In genomic region chr2:3289581-3289980, GRCm38 (mm10) we compare ENCODE assay signal across 29 mouse cellular contexts. TPM values are rescaled to one million over a fixed set of nuclear protein-coding genes. Genes with fewer than 3 reads are reported as not detected.
"Had no signal": no experiment of that assay in that cellular context is flagged by ENCODE, and none has a peak within 500 bp of the region (broad histone marks: within the 10 kb centered on the region; RNA-seq: fewer than 3 reads in every experiment).

No protein-coding gene starts in this region.

- H3K36me3 ChIP-seq: heart, embryonic 13.5 days; heart, embryonic 15.5 days; hindbrain, embryonic 13.5 days; hindbrain, embryonic 15.5 days; kidney, embryonic 15.5 days; limb, embryonic 13.5 days; limb, embryonic 15.5 days had no signal

- H3K4me1 ChIP-seq: limb, embryonic 15.5 days had no signal

- DNase-seq: gastrocnemius, postnatal 14 days; gastrocnemius, postnatal 36 days; heart, adult 18-20 months; heart, postnatal 14 days; heart, postnatal 36 days; kidney, adult 11 months; kidney, adult 2 months; kidney, adult 9 months; kidney, postnatal 14 days; kidney, postnatal 36 days; layer of hippocampus, adult 9-11 months; layer of hippocampus, postnatal 36 days; left cerebral cortex, postnatal 4 days had no signal

- ATAC-seq: hindbrain, postnatal 0 days; intestine, embryonic 16.5 days had no signal

- H3K4me2 ChIP-seq: heart, embryonic 11.5 days; heart, embryonic 13.5 days; heart, embryonic 15.5 days; hindbrain, embryonic 13.5 days; hindbrain, embryonic 15.5 days; kidney, embryonic 15.5 days; limb, embryonic 13.5 days; limb, embryonic 15.5 days; liver, embryonic 11.5 days had no signal

- H3K9me3 ChIP-seq: heart, embryonic 13.5 days; heart, embryonic 15.5 days; hindbrain, embryonic 13.5 days; hindbrain, embryonic 15.5 days; kidney, embryonic 15.5 days; limb, embryonic 13.5 days; limb, embryonic 15.5 days had no signal

- H3K27me3 ChIP-seq: heart, embryonic 13.5 days; heart, embryonic 15.5 days; hindbrain, embryonic 13.5 days; hindbrain, embryonic 15.5 days; kidney, embryonic 15.5 days; limb, embryonic 13.5 days; limb, embryonic 15.5 days had no signal

- H3K9ac ChIP-seq: heart, embryonic 13.5 days; heart, embryonic 15.5 days; hindbrain, embryonic 13.5 days; hindbrain, embryonic 15.5 days; kidney, embryonic 15.5 days; limb, embryonic 13.5 days; limb, embryonic 15.5 days; liver, embryonic 14.5 days had no signal

- H3K27ac ChIP-seq: heart, embryonic 13.5 days; heart, embryonic 15.5 days; hindbrain, embryonic 13.5 days; hindbrain, embryonic 15.5 days; hindbrain, postnatal 0 days; kidney, embryonic 15.5 days; kidney, postnatal 0 days; limb, embryonic 13.5 days; limb, embryonic 15.5 days; liver, embryonic 14.5 days had no signal

- H3K4me3 ChIP-seq: heart, embryonic 13.5 days; heart, embryonic 15.5 days; hindbrain, embryonic 13.5 days; hindbrain, embryonic 15.5 days; kidney, embryonic 15.5 days; limb, embryonic 13.5 days; limb, embryonic 15.5 days had no signal

RNA-seq across cellular contexts. Expression of gene Acbd7, which starts 46.4 kb away (rescaled TPM):
- total RNA-seq: hematopoietic stem cell, adult 5-6 weeks; hindbrain, postnatal 0 days had no signal
- polyA plus RNA-seq: kidney, adult 2 months; large intestine, adult 2 months; limb, embryonic 11.5 days had no signal
